Mouse (Mus musculus): ENCODE data around the gene Cyb561d2. TPM values are rescaled to one million over a fixed set of nuclear protein-coding genes. Genes with fewer than 3 reads are reported as not detected.

Cyb561d2 gene
- polyA plus RNA-seq, 1 experiment from 2014 or later = 26.2 TPM

- peaks cover 44% of the 10 kb centered on the region for H3K27me3 ChIP-seq
- in situ Hi-C loops (cut with MboI; ENCODE audit: low pct_unique_long_range_greater_than_20kb) = no loop called here
- TF ChIP-seq CTCF (IDR thresholded peaks at IDR 0.05) = no peak
- ChIA-PET POLR2A (no interaction called here), CTCF (no interaction called here)
- DNase-seq (ENCODE audit: low read depth, low spot score) = no peak
- ATAC-seq = no peak
These were observed 19.6 kb downstream of the Cyb561d2 start for GRCm38 (mm10) chr9:107522400-107522711.

DNA sequence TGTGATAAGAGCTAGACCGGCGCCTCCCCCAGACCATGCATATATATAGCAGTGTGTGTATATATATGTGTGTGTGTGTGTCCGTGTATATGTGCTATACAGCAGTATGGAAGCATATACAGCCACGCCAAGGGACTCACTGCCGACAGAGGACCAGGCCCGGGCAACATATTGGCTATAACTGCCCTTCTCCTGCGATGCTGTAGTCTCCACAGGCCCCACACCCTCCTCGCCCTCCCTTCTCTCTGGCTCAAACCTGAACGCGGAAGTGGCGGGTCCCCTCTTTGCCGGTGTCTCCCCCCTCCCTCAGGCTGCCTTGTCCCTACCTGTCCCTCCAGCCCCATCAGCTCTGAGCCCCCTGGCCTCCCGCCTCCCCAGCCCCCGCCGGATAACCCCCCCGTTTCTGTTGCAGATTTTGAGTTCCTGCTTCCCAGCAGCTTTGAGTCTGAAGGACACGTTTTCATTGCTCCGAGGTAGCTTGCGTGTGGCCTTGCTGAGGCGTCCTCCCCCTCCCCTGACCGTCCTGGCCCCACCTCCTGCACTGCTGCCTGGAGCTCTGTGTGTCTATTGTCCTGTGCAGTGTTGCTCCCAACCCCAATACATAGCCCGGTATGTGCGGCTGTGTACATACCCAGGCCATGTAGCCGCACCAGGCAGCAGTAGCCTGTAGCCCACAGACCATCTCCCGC, 20.1 kb downstream of the Cyb561d2 start:
- peaks cover 42% of the 10 kb centered on the region for H3K27me3 ChIP-seq
- TF ChIP-seq CTCF (IDR thresholded peaks at IDR 0.05) = no peak
- in situ Hi-C loops (cut with MboI; ENCODE audit: low pct_unique_long_range_greater_than_20kb) = no loop called here
- CTCF ChIA-PET = no interaction called here
- POLR2A ChIA-PET = no interaction called here
- no peak for DNase-seq (ENCODE audit: low read depth, low spot score)
- no peak for ATAC-seq

DNA sequence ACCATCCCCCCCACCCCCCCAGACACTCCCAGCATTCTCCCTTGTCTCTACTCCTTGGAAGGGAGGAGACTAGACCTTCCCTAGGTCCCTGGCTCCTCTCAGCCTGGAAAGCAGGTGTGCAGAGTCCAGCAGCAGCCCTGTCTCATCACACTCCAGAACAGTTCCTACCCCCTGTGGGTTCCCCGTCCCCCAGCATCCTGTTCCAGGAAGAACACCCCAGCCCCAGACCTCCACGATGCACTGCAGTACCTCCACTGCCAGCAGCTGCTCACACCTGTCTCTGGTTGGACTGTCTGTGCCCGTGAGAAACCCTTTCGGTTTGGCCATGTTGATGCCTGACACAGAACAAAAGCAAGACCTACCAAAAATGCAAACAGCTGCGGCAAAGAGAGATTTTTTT, 20.8 kb downstream of the Cyb561d2 start:
- TF ChIP-seq CTCF (IDR thresholded peaks at IDR 0.05) = no peak
- peaks cover 36% of the 10 kb centered on the region for H3K27me3 ChIP-seq
- ATAC-seq (no peak), DNase-seq (ENCODE audit: low read depth, low spot score) (no peak)
- ChIA-PET CTCF (no interaction called here), POLR2A (no interaction called here)
- in situ Hi-C loops (cut with MboI; ENCODE audit: low pct_unique_long_range_greater_than_20kb) = no loop called here

DNA sequence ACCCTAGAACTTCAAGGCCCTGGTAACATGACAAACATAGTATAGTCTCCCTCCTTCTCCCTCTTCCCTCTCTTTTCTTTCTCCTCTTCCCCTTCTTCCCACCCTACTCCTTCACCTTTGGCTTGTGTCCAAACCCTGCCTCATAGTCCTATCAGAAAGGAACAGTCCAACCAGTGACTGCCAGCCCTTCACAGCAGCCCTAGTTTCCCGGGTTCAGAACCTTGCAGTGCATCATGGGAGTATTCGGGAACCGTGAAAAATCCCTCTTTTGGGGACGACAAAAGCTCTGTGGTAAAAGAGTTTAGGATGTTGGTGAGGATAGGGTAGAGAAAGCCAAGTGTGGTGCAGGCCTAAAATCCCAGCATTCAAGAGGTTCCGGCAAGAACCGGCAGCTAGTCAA, 21.7 kb downstream of the Cyb561d2 start:
- H3K27me3 ChIP-seq = peaks cover 33% of the 10 kb centered on the region
- TF ChIP-seq CTCF (IDR thresholded peaks at IDR 0.05) = no peak
- DNase-seq (ENCODE audit: low read depth, low spot score) (no peak), ATAC-seq (no peak)
- in situ Hi-C loops (cut with MboI; ENCODE audit: low pct_unique_long_range_greater_than_20kb) = no loop called here
- CTCF ChIA-PET = no interaction called here
- POLR2A ChIA-PET = no interaction called here

DNA sequence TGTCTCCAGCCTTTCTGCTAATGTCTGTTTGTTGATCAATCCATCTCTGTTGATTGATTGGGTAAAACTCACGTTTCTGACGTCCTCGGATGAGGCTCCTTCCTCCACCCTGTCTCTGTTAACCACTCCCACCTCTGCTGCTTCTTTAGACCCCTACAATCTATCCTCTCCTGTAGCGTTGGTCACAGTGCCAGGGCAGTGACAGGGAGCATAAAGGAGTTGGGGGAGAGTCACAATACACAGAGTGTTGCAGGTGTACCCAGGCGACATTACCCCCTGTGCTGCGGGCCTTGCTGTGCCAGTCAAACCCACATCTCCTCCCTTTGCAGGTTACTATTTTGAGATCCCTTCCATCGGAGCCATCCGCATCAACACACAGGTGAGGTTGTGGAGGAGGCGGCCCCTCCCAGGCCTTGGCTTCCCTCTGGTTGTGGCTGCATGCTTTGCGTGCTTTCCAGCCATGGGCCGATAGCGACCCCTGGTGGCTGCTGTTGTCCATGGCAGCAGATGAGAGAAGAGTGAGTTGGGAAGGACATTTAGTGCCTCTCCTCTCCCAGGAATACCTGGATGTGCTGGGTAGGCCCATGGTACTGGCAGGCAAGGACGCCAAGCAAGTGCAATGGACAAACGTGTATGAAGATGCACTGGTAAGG, 27.6 kb downstream of the Cyb561d2 start:
- in situ Hi-C loops (cut with MboI; ENCODE audit: low pct_unique_long_range_greater_than_20kb) = loop anchor here (5.0 kb wide), 2 partner anchors 147 to 222 kb away; no protein-coding TSS in a partner anchor
- ChIA-PET CTCF (no interaction called here), POLR2A (no interaction called here)
- peaks cover 28% of the 10 kb centered on the region for H3K27me3 ChIP-seq
- no peak for DNase-seq (ENCODE audit: low read depth, low spot score)
- TF ChIP-seq CTCF (IDR thresholded peaks at IDR 0.05) = no peak
- ATAC-seq = no peak

- TF ChIP-seq CTCF (IDR thresholded peaks at IDR 0.05) = no peak
- ChIA-PET CTCF (no interaction called here), POLR2A (no interaction called here)
- in situ Hi-C loops (cut with MboI; ENCODE audit: low pct_unique_long_range_greater_than_20kb) = loop anchor here (5.0 kb wide), 2 partner anchors 145 to 220 kb away; no protein-coding TSS in a partner anchor
- ATAC-seq (no peak), DNase-seq (ENCODE audit: low read depth, low spot score) (no peak)
- peaks cover 35% of the 10 kb centered on the region for H3K27me3 ChIP-seq
These were observed 29.7 kb downstream of the Cyb561d2 start for GRCm38 (mm10) chr9:107512326-107512725.

DNA sequence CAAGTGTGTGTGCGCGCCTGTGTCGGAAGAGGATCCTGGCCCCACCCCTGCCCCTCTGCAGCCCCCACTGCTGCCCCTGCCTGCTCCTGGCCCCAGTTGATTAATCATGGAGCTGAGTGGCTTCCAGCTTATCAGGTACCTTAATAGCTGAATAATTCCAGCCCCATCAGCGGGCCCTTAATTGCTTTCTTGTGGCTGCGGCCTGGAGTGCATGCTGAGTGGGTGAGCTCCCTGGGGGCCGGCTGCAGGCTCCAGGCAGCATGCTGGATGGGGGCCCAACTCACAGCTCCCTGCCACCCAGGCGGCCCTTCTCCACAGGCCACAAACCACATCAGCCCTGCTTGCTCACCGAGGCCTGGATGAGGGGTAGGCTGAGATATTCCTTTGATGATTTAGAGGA, 30.6 kb downstream of the Cyb561d2 start:
- in situ Hi-C loops (cut with MboI; ENCODE audit: low pct_unique_long_range_greater_than_20kb) = loop anchor here (5.0 kb wide), 2 partner anchors 144 to 219 kb away; no protein-coding TSS in a partner anchor
- ATAC-seq (no peak), DNase-seq (ENCODE audit: low read depth, low spot score) (peak; percentile 30)
- CTCF ChIA-PET = interaction anchor here (0.9 kb wide), 1 partner anchor 153 kb away, joined by 3 read pairs; no protein-coding TSS in a partner anchor
- no peak for TF ChIP-seq CTCF (IDR thresholded peaks at IDR 0.05)
- POLR2A ChIA-PET = no interaction called here
- H3K27me3 ChIP-seq = peaks cover 35% of the 10 kb centered on the region

DNA sequence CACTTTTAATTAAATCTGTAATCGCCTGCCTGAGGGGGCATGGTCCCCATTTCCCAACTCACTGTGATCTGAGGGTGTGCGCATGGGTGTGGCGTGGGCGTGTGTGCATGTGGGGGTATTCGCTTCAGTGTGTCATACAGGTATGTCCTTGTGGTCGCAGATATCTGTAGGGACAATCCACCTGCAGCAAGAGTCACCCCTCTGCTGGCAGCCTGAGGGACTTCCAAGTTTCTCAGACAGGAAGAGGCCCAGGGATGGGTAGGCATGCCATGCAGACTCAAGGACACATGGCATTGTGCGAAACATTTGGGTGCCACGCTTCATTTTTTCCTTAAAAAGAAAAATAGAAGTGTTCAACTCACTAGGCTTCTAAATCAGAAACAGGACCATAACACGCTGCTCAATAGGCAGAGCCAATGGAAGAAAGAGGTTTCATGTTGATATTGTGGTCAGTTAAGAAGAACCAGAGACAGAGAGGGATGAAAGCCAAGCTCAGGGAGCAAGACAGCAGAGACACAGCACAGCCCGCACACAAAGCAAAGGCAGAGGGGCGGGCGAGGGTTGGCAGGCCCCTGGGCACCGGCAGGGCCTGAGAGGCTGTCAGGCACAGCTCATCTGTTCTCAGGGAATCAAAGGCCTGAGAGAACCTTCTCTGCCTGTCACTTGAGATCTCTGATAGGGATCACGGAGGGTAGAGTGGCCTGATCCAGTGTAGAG, 31.5 kb downstream of the Cyb561d2 start:
- no peak for DNase-seq (ENCODE audit: low read depth, low spot score)
- POLR2A ChIA-PET = interaction anchor here (0.6 kb wide), 1 partner anchor 189 kb away, joined by 3 read pairs; no protein-coding TSS in a partner anchor
- TF ChIP-seq CTCF (IDR thresholded peaks at IDR 0.05) = no peak

DNA sequence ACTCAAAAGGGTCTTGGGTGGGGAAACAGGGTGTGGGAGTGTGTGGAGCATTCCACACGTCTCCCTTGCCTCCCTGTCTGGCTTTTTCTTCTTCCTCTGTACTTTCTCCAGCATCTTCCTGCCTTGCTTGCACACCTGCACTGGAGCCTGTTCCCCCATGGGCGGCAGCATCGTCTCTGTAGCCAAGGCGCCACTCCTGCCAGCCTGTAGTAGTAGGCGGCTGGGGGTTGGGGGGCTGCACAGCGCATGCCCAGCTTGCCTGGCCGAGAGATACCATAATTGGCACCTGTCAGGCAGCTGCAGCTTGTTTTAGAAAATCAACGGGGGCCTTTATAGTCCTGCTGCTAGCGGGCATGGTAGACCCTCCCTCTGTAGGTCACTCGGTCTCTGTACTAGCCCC, 33.7 kb downstream of the Cyb561d2 start:
- peaks cover 34% of the 10 kb centered on the region for H3K27me3 ChIP-seq
- CTCF ChIA-PET = no interaction called here

More for the DNA sequence above, 31.5 kb downstream of the Cyb561d2 start:
- ATAC-seq = no peak
- CTCF ChIA-PET = interaction anchor here (0.9 kb wide), 1 partner anchor 153 kb away, joined by 3 read pairs; no protein-coding TSS in a partner anchor
- peaks cover 35% of the 10 kb centered on the region for H3K27me3 ChIP-seq
- in situ Hi-C loops (cut with MboI; ENCODE audit: low pct_unique_long_range_greater_than_20kb) = loop anchor here (5.0 kb wide), 2 partner anchors 143 to 218 kb away; no protein-coding TSS in a partner anchor

GRCm38 (mm10) chr9:107504662-107505537, 37.1 kb downstream of the Cyb561d2 start:
- TF ChIP-seq CTCF (IDR thresholded peaks at IDR 0.05) = no peak
- no peak for ATAC-seq
- no peak for DNase-seq (ENCODE audit: low read depth, low spot score)
- ChIA-PET POLR2A (no interaction called here), CTCF (no interaction called here)
- H3K27me3 ChIP-seq = peaks cover 38% of the 10 kb centered on the region
- in situ Hi-C loops (cut with MboI; ENCODE audit: low pct_unique_long_range_greater_than_20kb) = no loop called here

More for the DNA sequence above, 33.7 kb downstream of the Cyb561d2 start:
- TF ChIP-seq CTCF (IDR thresholded peaks at IDR 0.05) = no peak
- ATAC-seq (no peak), DNase-seq (ENCODE audit: low read depth, low spot score) (no peak)
- in situ Hi-C loops (cut with MboI; ENCODE audit: low pct_unique_long_range_greater_than_20kb) = no loop called here
- POLR2A ChIA-PET = no interaction called here
